Mouse (Mus musculus): ENCODE results near the gene Mdk.

Gene Mdk

DNA sequence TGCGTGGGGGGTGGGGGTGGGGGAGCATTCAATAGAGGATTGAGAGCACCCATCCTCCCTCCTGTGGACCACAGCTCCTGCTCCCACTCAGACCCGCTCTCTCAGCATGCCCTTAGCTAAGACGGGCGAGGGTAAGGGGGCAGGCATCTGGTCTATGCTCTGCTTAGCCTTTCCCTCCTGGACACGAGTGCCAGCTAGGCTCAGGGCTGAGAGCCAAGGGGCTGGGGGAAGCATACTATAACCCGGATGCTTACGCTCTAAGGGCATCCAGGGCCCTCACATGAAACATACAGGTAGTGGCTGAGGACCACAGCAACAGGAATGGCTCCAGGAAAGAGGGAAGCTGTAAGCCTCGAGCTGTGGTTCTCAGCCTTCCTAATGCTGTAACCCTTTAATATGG, 26.0 kb upstream of the Mdk start:
- no peak for DNase-seq

GRCm38 (mm10) chr2:91957096-91957495, 25.0 kb upstream of the Mdk start:
- peak; percentile 46 to 49 for DNase-seq

GRCm38 (mm10) chr2:91955875-91956274, 23.8 kb upstream of the Mdk start:
- DNase-seq, result no peak

- peak; percentile 58 to 68 for DNase-seq
Measured at GRCm38 (mm10) chr2:91955121-91955591, 23.1 kb upstream of the Mdk start.

- DNase-seq, result peak in 1 of 2 experiments; percentile 62
Measured at GRCm38 (mm10) chr2:91953825-91954224, 21.7 kb upstream of the Mdk start.

GRCm38 (mm10) chr2:91950275-91951085, 18.4 kb upstream of the Mdk start:
- peak; percentile 82 to 91 for DNase-seq

DNA sequence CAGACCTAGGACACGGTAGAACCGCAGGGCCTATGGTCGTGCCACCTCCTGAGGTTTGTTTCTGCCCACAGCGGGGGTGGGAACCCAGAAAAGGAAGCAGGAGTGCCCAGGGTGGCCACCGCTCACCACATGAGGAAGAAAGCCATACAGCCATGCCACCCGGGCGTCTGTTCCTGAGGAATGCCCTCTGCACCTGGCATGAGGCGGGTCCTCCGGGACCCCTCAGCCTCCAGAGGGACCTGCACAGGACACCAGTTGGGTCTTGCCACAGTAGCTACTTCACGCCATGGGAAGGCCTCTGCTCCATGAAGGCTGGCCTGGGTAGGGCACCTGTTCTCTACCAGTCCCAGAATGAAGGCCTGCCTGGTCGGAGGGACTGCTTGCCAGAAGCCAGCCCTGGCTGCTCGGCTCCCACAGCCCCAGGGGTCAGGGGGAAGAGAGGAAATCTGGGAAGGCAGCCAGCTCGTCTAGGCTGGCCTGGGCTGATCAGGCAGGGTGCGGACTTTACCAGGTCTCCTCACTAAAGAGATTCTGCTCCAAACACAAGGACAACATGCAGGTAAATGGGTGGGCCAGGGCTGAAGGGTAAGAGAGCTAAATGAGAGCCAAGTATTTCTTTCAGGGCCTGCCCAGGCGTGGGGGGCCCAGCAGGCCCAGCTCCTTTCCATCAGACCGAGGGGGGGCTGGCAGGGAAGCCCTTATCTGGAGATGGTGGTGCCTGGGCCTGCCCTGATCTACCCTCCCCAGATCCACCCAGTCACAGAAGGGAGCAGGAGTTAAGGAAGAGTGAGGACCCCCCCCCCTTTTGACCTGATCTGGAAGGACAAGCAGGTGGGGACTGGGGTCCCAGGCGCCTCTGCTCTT, 17.5 kb upstream of the Mdk start:
- DNase-seq, result peak; percentile 80

GRCm38 (mm10) chr2:91948792-91949241, 16.7 kb upstream of the Mdk start:
- peak in 1 of 2 experiments; percentile 60 for DNase-seq

GRCm38 (mm10) chr2:91948151-91948509, 16.0 kb upstream of the Mdk start:
- DNase-seq, result no peak

- peak; percentile 62 to 64 for DNase-seq
Measured at GRCm38 (mm10) chr2:91947397-91948150, 15.5 kb upstream of the Mdk start.

- peak in 1 of 2 experiments; percentile 66 for DNase-seq
Measured at GRCm38 (mm10) chr2:91946836-91947235, 14.7 kb upstream of the Mdk start.

DNA sequence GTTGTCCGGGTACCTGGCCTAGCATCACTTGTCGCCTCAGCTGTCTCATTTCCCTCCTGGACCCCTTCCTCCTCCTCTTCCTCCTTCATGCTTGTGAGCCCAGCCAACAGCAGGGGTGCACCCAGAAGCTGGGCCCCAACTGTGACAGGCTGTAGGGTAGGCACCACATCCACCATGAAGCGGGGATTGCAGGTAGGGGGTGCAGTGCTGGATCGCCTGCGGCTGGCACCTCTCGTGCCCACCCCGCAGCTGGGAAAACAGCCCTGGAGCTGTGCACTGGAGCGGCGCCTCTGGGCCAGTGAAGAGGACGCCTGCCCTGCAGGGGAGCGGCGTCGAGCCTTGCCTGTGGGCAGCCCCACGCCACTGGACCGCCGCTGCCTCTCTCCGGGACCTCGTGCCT, 13.4 kb upstream of the Mdk start, which contains the start of gene Gm9821:
TSS of gene Gm9821 (plus strand) at position 221 of the 400 bp plus-strand sequence.
- peak in 1 of 2 experiments; percentile 43 for DNase-seq

DNA sequence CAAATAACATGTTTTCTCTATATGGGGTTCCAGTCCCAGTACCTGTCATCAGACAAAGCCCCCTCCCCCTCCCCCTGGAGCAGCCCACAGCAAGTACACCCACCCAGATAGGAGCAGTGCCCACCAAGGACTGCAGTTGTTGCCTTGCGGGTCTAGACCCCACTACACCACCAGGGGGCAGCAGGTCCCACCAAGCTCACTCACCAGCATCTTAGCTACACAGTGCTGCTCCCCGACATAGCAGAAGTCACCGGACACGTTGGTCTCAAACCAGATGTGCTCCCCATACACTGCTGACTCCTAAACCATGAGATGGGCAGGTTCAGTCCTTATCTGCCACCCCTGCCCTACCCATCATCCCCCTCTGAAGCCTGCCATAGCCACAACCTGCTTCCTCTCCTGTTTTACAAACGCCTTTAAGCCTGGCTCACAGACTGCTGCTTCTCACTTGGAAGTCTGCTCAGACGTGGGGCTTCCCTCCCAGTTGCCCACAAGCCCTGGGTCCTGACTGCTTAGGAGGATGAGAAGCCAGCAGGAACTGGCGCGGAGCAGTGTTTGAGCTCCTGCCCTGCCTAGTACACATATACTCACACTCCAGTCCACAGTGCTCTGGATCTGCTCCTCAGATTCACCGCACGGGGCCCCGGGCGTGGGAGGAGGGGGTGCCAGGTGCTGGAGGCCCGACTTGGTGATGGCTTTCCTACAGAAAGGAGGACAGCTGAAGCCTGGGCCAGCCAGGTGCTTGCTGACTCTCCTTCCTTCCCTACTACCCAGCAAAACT, 12.3 kb upstream of the Mdk start:
- peak; percentile 82 to 88 for DNase-seq

GRCm38 (mm10) chr2:91942356-91942755, 10.3 kb upstream of the Mdk start:
- DNase-seq, result no peak

DNA sequence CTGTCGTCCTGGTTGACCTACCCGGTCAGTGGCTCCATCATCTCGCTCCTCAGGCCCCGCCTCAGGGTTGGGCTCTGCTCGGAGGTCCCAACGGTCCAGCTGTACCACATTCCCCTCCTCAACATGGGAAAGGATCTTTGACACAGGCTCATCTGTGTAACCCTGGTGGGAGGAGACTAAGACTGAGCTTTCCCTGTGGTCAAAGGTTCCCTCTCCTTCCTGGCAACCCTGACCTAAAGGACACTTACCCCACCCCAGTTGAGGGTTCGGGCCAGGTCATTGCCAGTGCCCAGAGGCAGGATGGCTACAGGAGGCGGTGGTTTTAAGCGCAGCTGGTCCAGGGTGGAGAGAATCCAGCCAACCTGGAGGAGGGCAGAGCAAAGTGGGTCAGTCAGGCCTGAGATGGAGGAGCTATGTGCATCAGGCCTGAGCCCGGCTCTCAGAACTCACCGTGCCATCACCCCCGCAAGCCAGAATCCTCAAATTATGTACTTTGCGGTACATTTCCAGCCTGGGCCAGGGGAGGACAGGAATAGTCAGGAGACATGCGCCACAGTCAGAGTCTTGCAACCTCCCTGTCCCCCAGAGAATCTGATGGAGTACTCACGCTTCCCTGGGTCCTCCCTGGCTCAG, 7.3 kb upstream of the Mdk start:
- no peak for DNase-seq

- no peak for DNase-seq
Measured at GRCm38 (mm10) chr2:91936154-91936553, 4.1 kb upstream of the Mdk start.

- DNase-seq, result peak; percentile 58 to 69
Measured at GRCm38 (mm10) chr2:91934826-91935525, 2.9 kb upstream of the Mdk start.

GRCm38 (mm10) chr2:91934016-91934415, 1.9 kb upstream of the Mdk start:
- DNase-seq, result no peak

DNA sequence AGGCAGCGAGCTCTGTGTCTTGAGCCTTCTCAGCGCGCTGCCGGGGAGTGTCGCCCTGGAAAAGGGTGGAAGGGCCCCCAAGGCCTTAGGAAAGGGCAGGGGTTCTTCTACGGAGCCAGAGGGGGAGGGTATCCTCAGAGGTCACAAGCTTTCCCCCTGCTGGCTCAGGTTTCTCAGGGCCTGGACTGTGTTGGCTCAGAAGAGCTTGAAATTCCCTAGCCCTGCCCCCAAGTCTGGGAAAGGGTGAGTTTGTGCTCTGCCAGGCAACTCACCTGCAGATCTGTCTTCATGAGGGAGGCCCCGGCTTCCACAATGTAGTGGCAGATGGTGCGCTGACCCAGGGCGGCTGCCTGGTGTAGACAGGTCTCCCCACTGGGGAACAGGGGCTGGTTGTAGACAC, 1.4 kb upstream of the Mdk start:
- DNase-seq, result peak; percentile 80 to 87

DNA sequence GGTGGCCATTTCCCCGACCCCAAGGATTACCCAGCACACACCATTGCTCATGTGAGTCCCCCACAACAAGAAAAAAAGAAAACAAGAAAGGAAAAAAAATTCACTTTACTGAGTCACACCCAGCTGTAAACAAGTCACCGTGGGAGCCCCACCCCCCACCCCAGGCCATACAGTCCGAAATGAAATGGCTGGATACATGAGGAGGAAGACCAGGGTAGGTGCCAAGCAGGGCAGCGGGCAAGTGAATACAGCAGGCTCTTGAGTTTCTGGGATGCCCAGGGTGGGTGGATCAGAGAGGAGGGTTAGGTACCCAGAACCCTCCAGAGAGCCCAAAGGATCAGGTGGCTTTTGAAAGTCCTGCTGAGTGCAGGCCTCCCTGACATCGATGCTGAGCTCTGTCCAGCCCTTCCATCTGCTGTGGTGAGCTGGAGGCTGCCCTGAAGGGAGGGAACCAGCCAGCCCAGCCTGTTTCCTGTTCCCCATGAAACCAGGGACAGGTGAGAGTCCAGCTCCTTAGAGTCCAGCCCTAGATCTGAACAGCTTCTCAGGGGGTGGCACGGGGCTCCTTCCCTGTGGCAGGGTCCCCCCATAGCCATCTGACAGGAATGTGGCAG, 747 bp upstream of the Mdk start:
- DNase-seq, result peak; percentile 67 to 75

All from cerebellum, adult 18-20 months (tissue).